Mouse (Mus musculus): Measurements from ENCODE around the gene Klhl5. TPM values are rescaled to one million over a fixed set of nuclear protein-coding genes. Genes with fewer than 3 reads are reported as not detected.
A peak's percentile ranks its signal among the peaks of the same experiment; 100 is the strongest.

Gene Klhl5
- total RNA-seq, 4 experiments from 2014 or later = 38.4 to 43.1 (median 40.7) TPM

GRCm38 (mm10) chr5:65145499-65146101 is 38.3 kb downstream of the Klhl5 start:
- DNase-seq (ENCODE audit: low spot score in 2 of 2) = no peak

GRCm38 (mm10) chr5:65146749-65147148 is 39.4 kb downstream of the Klhl5 start:
- no peak for DNase-seq (ENCODE audit: low spot score in 2 of 2)

GRCm38 (mm10) chr5:65149706-65150105 is 42.4 kb downstream of the Klhl5 start:
- no peak for DNase-seq (ENCODE audit: low spot score in 2 of 2)

GRCm38 (mm10) chr5:65150376-65150955 is 43.1 kb downstream of the Klhl5 start:
- DNase-seq (ENCODE audit: low spot score in 2 of 2) = no peak

- DNase-seq (ENCODE audit: low spot score in 2 of 2) = no peak
Observed at GRCm38 (mm10) chr5:65151276-65151675, 43.9 kb downstream of the Klhl5 start.

- no peak for DNase-seq (ENCODE audit: low spot score in 2 of 2)
Observed at GRCm38 (mm10) chr5:65151767-65152166, 44.4 kb downstream of the Klhl5 start.

GRCm38 (mm10) chr5:65154287-65154686 is 46.9 kb downstream of the Klhl5 start:
- DNase-seq (ENCODE audit: low spot score in 2 of 2) = no peak

- no peak for DNase-seq (ENCODE audit: low spot score in 2 of 2)
Observed at GRCm38 (mm10) chr5:65156853-65157252, 49.5 kb downstream of the Klhl5 start.

GRCm38 (mm10) chr5:65157412-65158381 is 50.4 kb downstream of the Klhl5 start:
- DNase-seq (ENCODE audit: low spot score in 2 of 2) = no peak

- DNase-seq (ENCODE audit: low spot score in 2 of 2) = no peak
Observed at GRCm38 (mm10) chr5:65158696-65159305, 51.5 kb downstream of the Klhl5 start.

GRCm38 (mm10) chr5:65163001-65163400 is 55.7 kb downstream of the Klhl5 start:
- DNase-seq (ENCODE audit: low spot score in 2 of 2) = no peak

GRCm38 (mm10) chr5:65163489-65164092 is 56.3 kb downstream of the Klhl5 start:
- DNase-seq (ENCODE audit: low spot score in 2 of 2) = no peak

GRCm38 (mm10) chr5:65170206-65170605 is 62.9 kb downstream of the Klhl5 start:
- DNase-seq (ENCODE audit: low spot score in 2 of 2) = no peak

- peak; percentile 45 to 83 for DNase-seq (ENCODE audit: low spot score in 2 of 2)
Observed at GRCm38 (mm10) chr5:65175035-65175917, 67.9 kb downstream of the Klhl5 start.

GRCm38 (mm10) chr5:65175918-65176484 is 68.7 kb downstream of the Klhl5 start:
- DNase-seq (ENCODE audit: low spot score in 2 of 2) = no peak

- DNase-seq (ENCODE audit: low spot score in 2 of 2) = no peak
Observed at GRCm38 (mm10) chr5:65177026-65177514, 69.7 kb downstream of the Klhl5 start.

- no peak for DNase-seq (ENCODE audit: low spot score in 2 of 2)
Observed at GRCm38 (mm10) chr5:65178477-65178876, 71.1 kb downstream of the Klhl5 start.

- DNase-seq (ENCODE audit: low spot score in 2 of 2) = no peak
Observed at GRCm38 (mm10) chr5:65181160-65181793, 73.9 kb downstream of the Klhl5 start.

GRCm38 (mm10) chr5:65181794-65182169 is 74.4 kb downstream of the Klhl5 start:
- no peak for DNase-seq (ENCODE audit: low spot score in 2 of 2)
